9 mouse cellular contexts compared by ENCODE assay signal in the genomic region with DNA sequence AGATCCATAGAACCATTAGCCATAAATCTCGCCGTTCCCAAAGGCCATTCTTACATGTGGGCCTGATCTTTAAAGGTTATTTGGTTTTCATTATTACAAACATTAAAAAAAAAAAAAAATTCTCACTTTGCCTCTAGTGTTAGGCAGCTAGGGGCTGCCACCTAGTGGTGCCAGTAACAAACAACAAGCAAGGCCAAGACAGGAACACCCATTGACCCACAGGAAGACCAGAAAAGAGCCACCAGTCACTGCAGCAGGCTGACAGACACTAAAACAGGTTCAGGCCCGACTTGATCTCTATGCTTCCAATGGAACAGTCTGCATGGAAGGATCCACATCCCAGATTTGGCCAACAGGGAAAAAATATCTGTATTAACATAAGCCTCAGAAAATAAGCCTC. TPM values are rescaled to one million over a fixed set of nuclear protein-coding genes. Genes with fewer than 3 reads are reported as not detected.
A peak's percentile ranks its signal among the peaks of the same experiment; 100 is the strongest.
DNase-seq lines count a peak whose midpoint lies in the region; ATAC-seq and TF ChIP-seq lines count a peak whose summit lies in the region.
"Had no signal": no experiment of that assay in that cellular context is flagged by ENCODE, and none has a peak within 500 bp of the region (broad histone marks: within the 10 kb centered on the region; RNA-seq: fewer than 3 reads in every experiment).

No protein-coding gene starts in this region.

- H3K9me3 ChIP-seq in midbrain, embryonic 11.5 days (ENCODE audit: control insufficient read depth, low read length): no peaks in the 10 kb centered on the region
- no peaks in the 10 kb centered on the region for H3K9me3 ChIP-seq in midbrain, embryonic 16.5 days (replicated peaks; ENCODE audit: control insufficient read depth, low read length, poor library complexity, severe bottlenecking)
- no peaks in the 10 kb centered on the region for H3K9me3 ChIP-seq in limb, embryonic 11.5 days (ENCODE audit: control insufficient read depth, low read length)

- no peak for ATAC-seq in cerebellum, adult (ENCODE audit: insufficient number of reproducible peaks, low FRiP score, low TSS enrichment)
- no peak for ATAC-seq in midbrain, embryonic 11.5 days (ENCODE audit: low FRiP score)
- no peak for ATAC-seq in midbrain, embryonic 16.5 days
- ATAC-seq in erythroblast, adult 5-6 weeks (replicated peaks; ENCODE audit: low FRiP score, poor library complexity, severe bottlenecking): peak; percentile 69
- no peak for ATAC-seq in limb, embryonic 11.5 days (ENCODE audit: insufficient number of reproducible peaks, low FRiP score, low TSS enrichment, low read depth)

- WGBS in midbrain, embryonic 11.5 days: 60% methylated on average over 3 of the region's 3 CpGs
- WGBS in midbrain, embryonic 16.5 days: 38% methylated on average over 3 of the region's 3 CpGs
- 38% methylated on average over 3 of the region's 3 CpGs for whole genome bisulfite sequencing in bone marrow, adult 2 months
- 53% methylated on average over 3 of the region's 3 CpGs for WGBS in limb, embryonic 11.5 days

- no peaks in the 10 kb centered on the region for H3K27me3 ChIP-seq in midbrain, embryonic 11.5 days (ENCODE audit: control insufficient read depth, insufficient read depth, low read length)
- H3K27me3 ChIP-seq in midbrain, embryonic 16.5 days (ENCODE audit: control insufficient read depth, insufficient read depth, low read depth, low read length): no peaks in the 10 kb centered on the region
- no peaks in the 10 kb centered on the region for H3K27me3 ChIP-seq in limb, embryonic 11.5 days (ENCODE audit: control insufficient read depth, insufficient read depth, low read length)

- peaks cover 22% of the 10 kb centered on the region for H3K36me3 ChIP-seq in midbrain, embryonic 11.5 days (ENCODE audit: control insufficient read depth, insufficient read depth, low read length)
- peaks cover 29% of the 10 kb centered on the region for H3K36me3 ChIP-seq in midbrain, embryonic 16.5 days (ENCODE audit: control insufficient read depth, insufficient read depth, low read length)
- H3K36me3 ChIP-seq in limb, embryonic 11.5 days (ENCODE audit: control insufficient read depth, insufficient read depth, low read length): peaks cover 27% of the 10 kb centered on the region

- no peak overlapping the region for H3K27ac ChIP-seq in midbrain, embryonic 11.5 days (ENCODE audit: low read depth, low read length)
- H3K27ac ChIP-seq in midbrain, embryonic 16.5 days (ENCODE audit: low read length): no peak overlapping the region
- H3K27ac ChIP-seq in bone marrow, adult 2 months (ENCODE audit: control insufficient read depth, insufficient read depth, low read depth, low read length, poor library complexity): no peak overlapping the region
- no peak overlapping the region for H3K27ac ChIP-seq in limb, embryonic 11.5 days (replicated peaks; ENCODE audit: low read depth, low read length)
- H3K27ac ChIP-seq: macrophage had no signal

- DNase-seq in cerebellum, adult 11 months: peak; percentile 56
- peak; percentile 83 for DNase-seq in midbrain, embryonic 11.5 days (ENCODE audit: low spot score, missing footprints)
- peak; percentile 54 for DNase-seq in limb, embryonic 11.5 days (ENCODE audit: low spot score)
- peak; percentile 71 for DNase-seq in retina, postnatal 1 day

- no peak overlapping the region for H3K9ac ChIP-seq in midbrain, embryonic 11.5 days (ENCODE audit: low read length)
- no peak overlapping the region for H3K9ac ChIP-seq in midbrain, embryonic 16.5 days (ENCODE audit: low read depth, low read length)
- H3K9ac ChIP-seq in limb, embryonic 11.5 days (ENCODE audit: low read length): no peak overlapping the region

- peak; percentile 74 for TF ChIP-seq CTCF in bone marrow, adult 2 months (IDR thresholded peaks at IDR 0.05; ENCODE audit: control insufficient read depth, insufficient read depth, low read length)

- no peak overlapping the region for H3K4me2 ChIP-seq in midbrain, embryonic 11.5 days
- H3K4me2 ChIP-seq in midbrain, embryonic 16.5 days (ENCODE audit: low read length): no peak overlapping the region
- no peak overlapping the region for H3K4me2 ChIP-seq in limb, embryonic 11.5 days (ENCODE audit: low read depth, severe bottlenecking)

- H3K4me3 ChIP-seq in midbrain, embryonic 11.5 days (ENCODE audit: low read depth, low read length): no peak overlapping the region
- H3K4me3 ChIP-seq in midbrain, embryonic 16.5 days (ENCODE audit: low read depth, low read length): no peak overlapping the region
- H3K4me3 ChIP-seq in bone marrow, adult 2 months (replicated peaks; ENCODE audit: control insufficient read depth, low read depth, low read length): no peak overlapping the region
- no peak overlapping the region for H3K4me3 ChIP-seq in limb, embryonic 11.5 days (ENCODE audit: low read depth, low read length)

- no peak for TF ChIP-seq POLR2A in bone marrow, adult 2 months (IDR thresholded peaks at IDR 0.05; ENCODE audit: borderline replicate concordance, control insufficient read depth, low read depth, low read length)

- H3K4me1 ChIP-seq in midbrain, embryonic 11.5 days (ENCODE audit: control insufficient read depth, insufficient read depth, low read length): no peaks in the 10 kb centered on the region
- no peaks in the 10 kb centered on the region for H3K4me1 ChIP-seq in midbrain, embryonic 16.5 days (ENCODE audit: control insufficient read depth, insufficient read depth, low read length)
- no peaks in the 10 kb centered on the region for H3K4me1 ChIP-seq in bone marrow, adult 2 months (ENCODE audit: control insufficient read depth, insufficient read depth, low read length)
- H3K4me1 ChIP-seq in limb, embryonic 11.5 days (ENCODE audit: control insufficient read depth, insufficient read depth, low read length): no peaks in the 10 kb centered on the region

RNA-seq across cellular contexts. Expression of a gene that starts 19.2 kb away (rescaled TPM):
- polyA plus RNA-seq in midbrain, embryonic 11.5 days (2014; fragmentation: Nextera tagmentation; extraction: Ambion mirVana): 49.0 and 50.3 TPM in 2 replicates
- polyA plus RNA-seq in midbrain, embryonic 16.5 days (2015; fragmentation: Nextera tagmentation; extraction: Ambion mirVana): 82.3 and 83.6 TPM in 2 replicates
- 40.4 and 57.7 TPM in 2 replicates for polyA plus RNA-seq in bone marrow, adult 2 months (2011; ENCODE audit: insufficient read depth, insufficient read length, low replicate concordance, missing spikeins)
- total RNA-seq in erythroblast, adult 5-6 weeks (2015; ENCODE audit: low replicate concordance): 20.7 and 25.0 TPM in 2 replicates
- total RNA-seq in erythroblast, adult 5-6 weeks (2017; ENCODE audit: low replicate concordance): 73.7 and 98.8 TPM in 2 replicates
- 50.2 and 54.0 TPM in 2 replicates for polyA plus RNA-seq in limb, embryonic 11.5 days (2014; fragmentation: Nextera tagmentation; extraction: Ambion mirVana)

RNA-seq across cellular contexts. Expression of a gene that starts 23.2 kb away (rescaled TPM):
- polyA plus RNA-seq in midbrain, embryonic 11.5 days (2014; fragmentation: Nextera tagmentation; extraction: Ambion mirVana): 19.3 and 19.7 TPM in 2 replicates
- polyA plus RNA-seq in midbrain, embryonic 16.5 days (2015; fragmentation: Nextera tagmentation; extraction: Ambion mirVana): 67.1 and 69.2 TPM in 2 replicates
- polyA plus RNA-seq in bone marrow, adult 2 months (2011; ENCODE audit: insufficient read depth, insufficient read length, low replicate concordance, missing spikeins): 31.0 and 47.6 TPM in 2 replicates
- total RNA-seq in erythroblast, adult 5-6 weeks (2015; ENCODE audit: low replicate concordance): 28.4 and 30.1 TPM in 2 replicates
- total RNA-seq in erythroblast, adult 5-6 weeks (2017; ENCODE audit: low replicate concordance): 32.5 and 43.4 TPM in 2 replicates
- polyA plus RNA-seq in limb, embryonic 11.5 days (2014; fragmentation: Nextera tagmentation; extraction: Ambion mirVana): 6.0 and 6.1 TPM in 2 replicates
